Mouse (Mus musculus) urinary bladder, postnatal 14 days (tissue): ENCODE data around the gene Psg22.
A peak's percentile ranks its signal among the peaks of the same experiment; 100 is the strongest.
"Not testable (repeated sequence)": the region's sequence is repeated elsewhere in the genome, so short reads cannot be mapped to it uniquely, and the experiment has no call there.

Experiments used
- DNase-seq: peaks from one replicate; pipeline ENCODE4 v3.0.0; 2021; ENCODE audit warnings: low spot score

Gene Psg22

GRCm38 (mm10) chr7:18717790-18718189, at the start of gene Psg22:
TSS of gene Psg22 (plus strand) at chr7:18718090.
- DNase-seq = peak; percentile 1

- peak; percentile 12 for DNase-seq
Measured at GRCm38 (mm10) chr7:18679772-18680171, 38.1 kb upstream of the Psg22 start.

- no peak for DNase-seq
Measured at GRCm38 (mm10) chr7:18685586-18685985, 32.3 kb upstream of the Psg22 start.

GRCm38 (mm10) chr7:18686085-18686484, 31.8 kb upstream of the Psg22 start, which contains the start of gene Psg20:
TSS of gene Psg20 (minus strand) at chr7:18686185.
- DNase-seq = no peak

GRCm38 (mm10) chr7:18710331-18710730, 7.6 kb upstream of the Psg22 start:
- DNase-seq = not testable (repeated sequence)

- DNase-seq = no peak
Measured at GRCm38 (mm10) chr7:18710846-18711245, 7.0 kb upstream of the Psg22 start.

- DNase-seq = no peak
Measured at GRCm38 (mm10) chr7:18715546-18715945, 2.3 kb upstream of the Psg22 start.

- no peak for DNase-seq
Measured at GRCm38 (mm10) chr7:18724001-18724400, 6.1 kb downstream of the Psg22 start.

- DNase-seq = not testable (repeated sequence)
Measured at GRCm38 (mm10) chr7:18725931-18726330, 8.0 kb downstream of the Psg22 start.

- DNase-seq = peak; percentile 0
Measured at GRCm38 (mm10) chr7:18728391-18728790, 10.5 kb downstream of the Psg22 start.

GRCm38 (mm10) chr7:18733111-18733510, 15.2 kb downstream of the Psg22 start:
- DNase-seq = no peak

GRCm38 (mm10) chr7:18734451-18734850, 16.6 kb downstream of the Psg22 start:
- DNase-seq = no peak

GRCm38 (mm10) chr7:18746189-18746860, 28.4 kb downstream of the Psg22 start:
- peak; percentile 29 for DNase-seq

- DNase-seq = not testable (repeated sequence)
Measured at GRCm38 (mm10) chr7:18747420-18747819, 29.5 kb downstream of the Psg22 start.

- no peak for DNase-seq
Measured at GRCm38 (mm10) chr7:18748994-18749895, 31.4 kb downstream of the Psg22 start.

GRCm38 (mm10) chr7:18749896-18750477, 32.1 kb downstream of the Psg22 start:
- peak; percentile 72 for DNase-seq

GRCm38 (mm10) chr7:18760152-18760551, 42.3 kb downstream of the Psg22 start:
- not testable (repeated sequence) for DNase-seq

GRCm38 (mm10) chr7:18762885-18763284, 45.0 kb downstream of the Psg22 start:
- not testable (repeated sequence) for DNase-seq
